Mouse (Mus musculus): Measurements from ENCODE around the gene Map2. TPM values are rescaled to one million over a fixed set of nuclear protein-coding genes. Genes with fewer than 3 reads are reported as not detected.

Map2 gene
- polyA plus RNA-seq, 1 experiment from 2014 or later: 2.2 TPM

GRCm38 (mm10) chr1:66456580-66456979, 281.5 kb downstream of the Map2 start:
- no peaks in the 10 kb centered on the region for H3K27me3 ChIP-seq (replicated peaks; ENCODE audit: control insufficient read depth, insufficient read depth, low read length)
- no peaks in the 10 kb centered on the region for H3K4me1 ChIP-seq (replicated peaks; ENCODE audit: control insufficient read depth, insufficient read depth, low read length)
- 32% methylated on average over 2 of the region's 2 CpGs for WGBS
- TF ChIP-seq CTCF (IDR thresholded peaks at IDR 0.05; ENCODE audit: low read depth): no peak
- H3K4me2 ChIP-seq (replicated peaks; ENCODE audit: low read depth): no peak overlapping the region
- H3K9me3 ChIP-seq (ENCODE audit: control insufficient read depth): no peaks in the 10 kb centered on the region
- no peak overlapping the region for H3K9ac ChIP-seq (ENCODE audit: low read depth, low read length)
- no peak overlapping the region for H3K4me3 ChIP-seq (ENCODE audit: low read depth, low read length)
- H3K36me3 ChIP-seq (ENCODE audit: control insufficient read depth, insufficient read depth): no peaks in the 10 kb centered on the region
- H3K27ac ChIP-seq (ENCODE audit: low read depth, low read length): no peak overlapping the region
- ATAC-seq: no peak

GRCm38 (mm10) chr1:66457747-66458146, 282.7 kb downstream of the Map2 start:
- Histone ChIP-seq H3K4me1 (replicated peaks; ENCODE audit: control insufficient read depth, insufficient read depth, low read length) (no peaks in the 10 kb centered on the region), H3K4me2 (replicated peaks; ENCODE audit: low read depth) (no peak overlapping the region), H3K9ac (ENCODE audit: low read depth, low read length) (no peak overlapping the region), H3K9me3 (ENCODE audit: control insufficient read depth) (no peaks in the 10 kb centered on the region), H3K27ac (ENCODE audit: low read depth, low read length) (no peak overlapping the region), H3K27me3 (replicated peaks; ENCODE audit: control insufficient read depth, insufficient read depth, low read length) (no peaks in the 10 kb centered on the region), H3K36me3 (ENCODE audit: control insufficient read depth, insufficient read depth) (no peaks in the 10 kb centered on the region), H3K4me3 (ENCODE audit: low read depth, low read length) (no peak overlapping the region)
- no peak for TF ChIP-seq CTCF (IDR thresholded peaks at IDR 0.05; ENCODE audit: low read depth)
- WGBS: 72% methylated on average over 3 of the region's 3 CpGs
- ATAC-seq: no peak

- no peak overlapping the region for H3K4me2 ChIP-seq (replicated peaks; ENCODE audit: low read depth)
- H3K36me3 ChIP-seq (ENCODE audit: control insufficient read depth, insufficient read depth): no peaks in the 10 kb centered on the region
- no peaks in the 10 kb centered on the region for H3K27me3 ChIP-seq (replicated peaks; ENCODE audit: control insufficient read depth, insufficient read depth, low read length)
- H3K9me3 ChIP-seq (ENCODE audit: control insufficient read depth): no peaks in the 10 kb centered on the region
- H3K27ac ChIP-seq (ENCODE audit: low read depth, low read length): no peak overlapping the region
- ATAC-seq: no peak
- TF ChIP-seq CTCF (IDR thresholded peaks at IDR 0.05; ENCODE audit: low read depth): no peak
- WGBS: 66% methylated on average over 3 of the region's 3 CpGs
- no peak overlapping the region for H3K4me3 ChIP-seq (ENCODE audit: low read depth, low read length)
- no peak overlapping the region for H3K9ac ChIP-seq (ENCODE audit: low read depth, low read length)
- no peaks in the 10 kb centered on the region for H3K4me1 ChIP-seq (replicated peaks; ENCODE audit: control insufficient read depth, insufficient read depth, low read length)
Observed at GRCm38 (mm10) chr1:66459394-66459793, 284.3 kb downstream of the Map2 start.

- WGBS: 58% methylated on average over 4 of the region's 4 CpGs
- no peak overlapping the region for H3K4me2 ChIP-seq (replicated peaks; ENCODE audit: low read depth)
- ATAC-seq: no peak
- no peak overlapping the region for H3K4me3 ChIP-seq (ENCODE audit: low read depth, low read length)
- H3K27ac ChIP-seq (ENCODE audit: low read depth, low read length): no peak overlapping the region
- no peak for TF ChIP-seq CTCF (IDR thresholded peaks at IDR 0.05; ENCODE audit: low read depth)
- no peaks in the 10 kb centered on the region for H3K36me3 ChIP-seq (ENCODE audit: control insufficient read depth, insufficient read depth)
- no peaks in the 10 kb centered on the region for H3K4me1 ChIP-seq (replicated peaks; ENCODE audit: control insufficient read depth, insufficient read depth, low read length)
- H3K9ac ChIP-seq (ENCODE audit: low read depth, low read length): no peak overlapping the region
- H3K9me3 ChIP-seq (ENCODE audit: control insufficient read depth): no peaks in the 10 kb centered on the region
- H3K27me3 ChIP-seq (replicated peaks; ENCODE audit: control insufficient read depth, insufficient read depth, low read length): no peaks in the 10 kb centered on the region
Observed at GRCm38 (mm10) chr1:66460850-66461249, 285.8 kb downstream of the Map2 start.

GRCm38 (mm10) chr1:66467821-66468703, 293.0 kb downstream of the Map2 start, which contains the start of gene Unc80:
Gene Unc80 (plus strand): TSS chr1:66468367.
- Histone ChIP-seq H3K4me2 (replicated peaks; ENCODE audit: low read depth) (peak within 1 kb of the TSS; percentile 70), H3K9ac (ENCODE audit: low read depth, low read length) (no peak within 1 kb of the TSS), H3K27ac (ENCODE audit: low read depth, low read length) (no peak within 1 kb of the TSS; the same call in 1 of the 2 replicates), H3K4me3 (ENCODE audit: low read depth, low read length) (peak within 1 kb of the TSS; percentile 35), H3K4me1 (replicated peaks; ENCODE audit: control insufficient read depth, insufficient read depth, low read length) (no peaks in the 10 kb centered on the region), H3K36me3 (ENCODE audit: control insufficient read depth, insufficient read depth) (no peaks in the 10 kb centered on the region), H3K9me3 (ENCODE audit: control insufficient read depth) (no peaks in the 10 kb centered on the region), H3K27me3 (replicated peaks; ENCODE audit: control insufficient read depth, insufficient read depth, low read length) (peaks cover 11% of the 10 kb centered on the region)
- TF ChIP-seq CTCF (IDR thresholded peaks at IDR 0.05; ENCODE audit: low read depth): no peak
- peak; percentile 45 for ATAC-seq
- under 1% methylated on average over 62 of the region's 83 CpGs for WGBS

- H3K4me2 ChIP-seq (replicated peaks; ENCODE audit: low read depth): no peak overlapping the region
- H3K4me1 ChIP-seq (replicated peaks; ENCODE audit: control insufficient read depth, insufficient read depth, low read length): no peaks in the 10 kb centered on the region
- no peaks in the 10 kb centered on the region for H3K36me3 ChIP-seq (ENCODE audit: control insufficient read depth, insufficient read depth)
- no peak for TF ChIP-seq CTCF (IDR thresholded peaks at IDR 0.05; ENCODE audit: low read depth)
- no peak for ATAC-seq
- WGBS: 18% methylated on average over 3 of the region's 3 CpGs
- no peak overlapping the region for H3K4me3 ChIP-seq (ENCODE audit: low read depth, low read length)
- peaks cover 11% of the 10 kb centered on the region for H3K27me3 ChIP-seq (replicated peaks; ENCODE audit: control insufficient read depth, insufficient read depth, low read length)
- H3K9ac ChIP-seq (ENCODE audit: low read depth, low read length): no peak overlapping the region
- no peaks in the 10 kb centered on the region for H3K9me3 ChIP-seq (ENCODE audit: control insufficient read depth)
- H3K27ac ChIP-seq (ENCODE audit: low read depth, low read length): no peak overlapping the region
Observed at GRCm38 (mm10) chr1:66468704-66469020, 293.6 kb downstream of the Map2 start.
